Mouse (Mus musculus) layer of hippocampus, adult 9-10 months (tissue): ENCODE data around the gene Cry1.

Experiments used
- DNase-seq: peaks from one replicate; pipeline ENCODE4 v3.0.0; 2022; ENCODE audit warnings: low spot score

The Cry1 gene

DNA sequence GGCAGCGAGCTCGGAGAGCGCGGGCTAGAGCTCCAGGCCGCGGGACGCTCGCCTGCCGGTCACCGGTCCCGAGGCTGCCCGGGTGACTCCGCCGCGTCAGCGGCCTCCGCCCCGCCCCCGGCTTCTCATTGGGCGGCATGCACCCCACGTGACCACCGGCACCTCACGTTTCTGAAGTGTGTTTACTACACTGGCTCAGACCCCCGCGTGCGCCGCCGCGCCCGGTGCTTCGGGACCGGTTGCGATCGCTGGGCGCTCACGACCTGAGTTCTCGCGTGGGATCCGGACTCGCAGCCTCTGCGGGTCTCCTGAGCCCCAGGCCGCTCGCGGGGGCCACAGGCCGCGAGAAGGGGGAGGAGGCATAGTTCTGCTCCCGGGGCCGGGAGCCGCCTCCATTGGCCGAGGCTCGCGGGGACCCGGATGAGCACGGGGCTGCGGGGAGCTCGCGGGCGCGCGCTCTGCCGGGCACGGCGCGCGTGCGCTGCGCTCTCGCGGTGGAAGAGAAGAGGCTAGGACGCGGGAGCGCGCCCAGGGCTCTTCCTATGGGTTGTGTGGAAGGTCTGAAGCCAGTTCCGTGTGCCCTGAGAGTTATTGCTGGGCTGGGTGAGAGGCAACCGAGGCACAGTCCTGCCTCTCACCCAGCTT is at the start of gene Cry1:
TSS of gene Cry1 (minus strand) at position 101 of the 645 bp plus-strand sequence.
- peak; percentile 97 for DNase-seq

DNA sequence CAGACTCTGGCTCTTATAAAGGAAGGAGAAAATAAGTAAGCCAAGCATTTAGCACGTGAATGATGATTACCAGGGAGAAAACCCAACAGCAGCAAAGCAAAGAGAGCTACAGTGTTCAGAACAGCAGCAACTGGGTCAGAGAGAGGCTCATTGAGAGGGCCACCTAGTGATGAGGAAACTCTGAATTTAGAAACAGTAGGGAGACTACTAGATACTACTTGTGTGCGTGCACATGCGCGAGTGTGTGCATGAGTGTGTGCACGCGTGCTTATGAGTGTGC is 36.8 kb upstream of the Cry1 start:
- DNase-seq, result peak; percentile 26

DNA sequence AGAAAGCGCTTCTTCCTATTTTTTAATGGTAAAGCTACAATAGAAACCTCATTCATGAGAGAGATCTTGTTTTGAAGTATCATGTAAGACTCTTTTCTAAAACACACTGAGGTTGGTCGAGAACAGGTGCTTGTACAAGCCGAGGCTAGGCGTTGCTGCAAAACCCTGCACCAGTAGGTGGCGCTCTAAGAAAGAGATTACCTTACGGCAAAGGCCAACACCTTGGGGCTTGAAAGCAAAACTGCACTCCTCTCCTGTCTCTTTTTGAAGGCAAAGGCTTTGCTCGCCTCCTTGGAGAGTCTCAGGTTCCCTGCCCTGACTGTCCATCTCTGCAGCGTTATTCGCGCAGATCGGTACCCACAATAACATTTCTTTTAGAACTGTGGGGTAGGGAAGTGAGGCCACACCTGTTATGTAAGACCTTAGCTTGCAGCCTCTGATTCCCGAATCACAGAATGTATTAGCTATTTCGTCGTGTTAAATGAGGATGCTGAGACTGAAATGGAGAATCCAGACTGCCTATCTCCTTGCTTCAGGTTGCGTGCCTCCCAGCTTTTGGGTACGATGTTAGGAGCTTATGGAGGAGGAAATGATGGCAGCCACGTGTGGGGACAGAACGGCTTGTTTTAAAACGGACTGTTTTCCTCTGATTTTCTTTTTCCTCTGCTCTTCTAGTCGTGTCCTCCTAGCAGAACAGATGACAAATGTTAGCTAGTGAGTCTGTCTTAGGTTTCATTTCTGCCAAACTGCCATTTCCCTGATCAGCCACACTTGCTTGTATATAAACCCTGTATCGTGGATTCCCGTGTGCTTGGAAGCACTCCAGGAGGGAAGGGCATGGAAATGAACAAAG is 36.3 kb upstream of the Cry1 start:
- peak; percentile 91 for DNase-seq

DNA sequence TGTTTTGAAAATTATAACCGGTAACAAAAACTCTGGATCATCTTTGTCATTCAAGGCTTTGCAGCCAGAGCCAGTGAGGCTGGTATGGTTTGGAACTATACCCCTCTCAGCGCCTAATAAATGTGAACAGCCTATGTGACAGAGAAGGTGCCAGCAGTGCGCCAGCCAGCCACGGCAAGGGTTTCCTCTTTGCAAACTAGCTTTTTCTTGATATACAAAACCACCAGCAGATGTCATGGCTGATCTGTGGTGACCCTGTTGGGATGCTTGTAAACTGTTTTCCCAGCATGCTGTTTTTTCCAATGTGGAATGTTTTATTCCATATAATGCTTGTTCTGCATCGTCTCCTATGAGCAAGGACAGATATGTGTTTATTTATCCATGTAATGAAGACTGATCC is 30.0 kb upstream of the Cry1 start:
- DNase-seq, result no peak

DNA sequence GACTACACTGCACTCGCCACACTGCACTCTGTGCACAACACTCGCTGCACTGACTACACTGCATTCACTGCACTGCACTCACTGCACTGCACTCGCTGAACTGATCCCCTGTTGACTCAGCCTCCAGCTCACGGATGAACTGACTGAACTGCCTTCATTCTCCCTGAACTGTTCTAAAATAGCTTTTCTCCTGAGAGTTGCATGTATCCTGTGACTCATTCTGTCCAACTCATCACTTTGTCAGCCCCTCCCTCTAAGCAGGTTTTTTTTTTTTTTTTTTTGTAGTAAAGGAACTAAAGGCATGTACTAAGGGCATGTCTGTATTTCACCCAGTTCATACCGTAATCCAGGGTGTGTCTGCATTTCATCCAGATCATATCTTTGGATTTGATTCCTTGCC is 26.8 kb upstream of the Cry1 start:
- no peak for DNase-seq

DNA sequence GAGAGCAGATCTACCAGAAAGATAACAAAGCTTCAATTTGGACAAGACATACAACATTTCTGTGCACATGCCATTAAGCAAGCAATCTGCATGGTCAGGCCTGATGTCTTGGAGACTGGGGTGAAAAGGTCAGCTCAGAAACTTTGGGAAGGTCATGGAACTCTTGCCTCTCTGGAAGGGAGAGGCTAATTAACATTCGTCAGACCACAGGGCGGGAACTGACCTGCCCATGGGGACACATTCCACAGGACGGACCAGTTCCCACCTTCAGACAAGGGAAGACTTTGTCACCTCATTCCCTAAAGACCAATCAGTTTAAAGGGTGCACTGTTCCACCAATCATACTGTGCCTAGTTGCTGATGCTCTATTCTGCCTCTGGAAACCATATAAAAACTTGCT is 25.3 kb upstream of the Cry1 start:
- no peak for DNase-seq

DNA sequence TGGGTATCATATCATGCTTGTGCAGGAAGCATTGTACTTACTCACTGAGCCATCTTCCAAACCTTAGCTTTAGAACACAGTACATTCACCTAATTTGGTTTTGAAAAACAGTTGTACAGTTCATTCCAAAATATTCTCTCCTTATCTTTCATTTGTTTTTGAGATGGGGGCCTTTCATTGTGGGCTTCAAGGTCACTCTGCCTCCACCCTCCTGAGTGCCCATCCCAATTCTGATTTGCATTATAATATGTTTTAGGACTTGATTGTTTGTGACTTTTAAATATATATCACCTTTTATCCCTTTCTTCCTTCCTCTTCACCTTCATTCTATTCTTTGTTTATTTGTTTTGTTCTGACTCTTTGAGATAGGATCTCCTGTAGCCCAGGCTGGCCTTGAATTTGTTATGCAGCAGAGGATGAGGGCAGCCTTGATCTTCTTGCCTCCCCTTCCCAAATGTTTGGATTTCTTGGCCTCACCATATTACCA is 24.3 kb upstream of the Cry1 start:
- no peak for DNase-seq

DNA sequence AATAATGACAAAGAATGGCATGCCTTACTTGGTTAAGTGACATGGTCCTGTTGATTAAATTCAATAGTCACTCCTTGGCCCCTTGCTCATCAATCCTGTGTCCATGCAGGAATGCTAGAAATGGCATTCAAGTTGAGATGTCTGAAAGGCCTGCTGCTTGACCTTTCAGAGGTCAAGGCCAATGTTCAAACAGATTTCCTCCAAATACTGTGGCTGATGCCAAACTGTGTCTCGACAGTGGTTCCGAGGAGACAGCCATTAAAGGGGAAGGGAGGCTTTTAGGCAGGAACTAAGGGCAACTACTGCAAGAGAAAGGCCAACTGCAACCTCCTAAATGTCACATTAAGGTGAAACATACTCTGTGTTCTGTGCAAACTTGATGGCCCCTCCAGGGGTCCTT is 20.5 kb upstream of the Cry1 start:
- no peak for DNase-seq

DNA sequence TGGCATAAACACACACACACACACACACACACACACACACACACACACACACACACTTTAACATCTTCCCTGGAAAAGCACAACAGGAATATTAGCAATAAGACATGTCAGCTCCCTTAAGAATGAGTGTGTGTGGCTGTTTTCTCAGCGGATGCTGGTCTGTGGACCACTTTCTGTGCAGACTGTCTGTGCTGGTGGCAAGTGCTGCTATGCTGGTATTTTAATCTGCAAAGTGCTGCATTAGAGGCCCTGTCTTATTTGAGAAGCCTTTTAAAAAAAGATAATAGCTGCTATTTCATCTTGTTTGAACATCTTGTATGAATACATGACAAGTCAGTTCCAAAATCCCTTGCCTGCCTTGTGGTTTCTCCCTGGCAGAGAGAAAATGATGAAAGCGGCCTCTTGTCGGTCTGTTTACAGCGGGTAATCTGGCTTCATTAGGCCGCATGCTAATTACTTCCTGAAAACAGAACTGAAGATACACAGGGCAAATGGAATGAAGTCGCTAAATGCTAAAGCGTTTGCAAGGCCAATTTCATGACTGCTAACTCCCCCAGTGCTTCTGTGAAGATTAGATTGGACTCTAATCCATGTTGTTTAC is 19.5 kb upstream of the Cry1 start:
- no peak for DNase-seq

DNA sequence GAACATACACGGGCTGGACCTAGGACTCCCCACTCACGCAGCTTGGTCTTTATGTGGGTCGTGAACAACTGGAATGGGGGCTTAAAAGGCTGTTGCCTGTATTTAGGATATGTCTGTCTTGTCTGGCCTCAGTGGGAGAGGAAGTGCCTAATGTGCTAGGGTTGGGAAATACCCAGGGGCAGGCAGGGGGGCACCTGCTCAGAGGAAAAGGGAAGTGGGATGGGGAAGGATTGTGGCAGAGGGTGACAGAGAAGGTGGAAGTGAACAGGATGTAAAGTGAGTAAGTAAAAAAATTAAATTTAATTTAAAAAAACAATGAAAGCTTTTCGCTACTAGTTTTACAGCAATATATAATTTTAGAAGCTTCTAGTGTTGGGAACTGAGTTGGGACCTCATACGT is 9.7 kb upstream of the Cry1 start:
- DNase-seq, result no peak

DNA sequence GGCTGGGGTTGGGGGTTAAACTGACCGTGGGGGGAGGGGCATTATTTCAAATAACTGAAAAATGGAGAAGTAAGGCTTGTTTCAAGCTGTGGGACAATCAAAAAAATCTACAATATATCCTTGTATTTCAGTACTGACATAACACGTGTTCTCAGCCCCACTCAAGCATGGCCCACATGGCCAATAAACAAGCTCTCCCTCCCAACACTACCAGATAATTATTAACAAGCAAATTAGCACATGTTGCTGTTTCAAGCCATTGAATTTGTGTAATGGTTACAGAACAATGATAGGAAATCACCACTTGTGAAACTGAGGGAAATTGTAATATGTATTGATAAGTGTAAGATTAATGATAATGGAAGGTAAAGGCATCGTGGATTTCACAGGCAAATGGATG is 8.5 kb upstream of the Cry1 start:
- no peak for DNase-seq

DNA sequence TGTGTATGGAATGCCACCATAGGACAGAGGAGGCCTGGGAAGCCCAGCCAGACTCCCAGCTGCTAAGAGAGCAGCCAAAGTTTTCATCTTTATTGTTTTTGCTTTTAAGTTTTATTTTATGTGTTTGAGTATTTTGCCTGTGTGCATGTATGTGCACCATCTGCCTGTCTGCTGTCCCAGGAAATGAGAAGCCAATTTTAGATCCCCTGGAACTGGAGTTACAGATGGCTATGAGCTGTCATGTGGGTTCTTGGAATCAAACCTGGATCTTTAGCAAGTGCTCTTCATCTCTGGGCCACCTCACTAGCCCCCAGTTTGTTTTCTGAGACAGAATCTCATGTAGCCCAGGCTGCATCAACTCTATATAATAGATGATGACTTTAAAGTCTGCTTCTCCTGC is 5.8 kb upstream of the Cry1 start:
- no peak for DNase-seq

DNA sequence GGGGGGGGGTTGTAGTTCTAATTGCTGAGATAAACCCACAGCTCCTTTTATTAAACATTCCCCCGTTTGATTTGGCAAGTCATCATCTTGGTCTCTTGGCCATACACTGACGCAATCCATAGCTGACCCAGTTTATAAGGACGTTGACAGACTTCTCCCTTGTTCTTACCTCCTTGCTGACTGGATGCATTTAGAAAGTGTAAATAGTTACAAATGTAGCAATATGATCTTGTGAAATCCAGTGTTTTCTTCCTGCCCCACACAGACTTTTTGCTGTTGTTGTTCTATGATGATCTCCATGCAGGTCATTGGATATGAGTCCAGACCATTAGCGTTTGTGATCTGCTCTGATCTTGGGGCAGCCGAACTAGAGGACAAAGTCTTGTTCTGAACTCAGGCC is 5.1 kb upstream of the Cry1 start:
- no peak for DNase-seq

DNA sequence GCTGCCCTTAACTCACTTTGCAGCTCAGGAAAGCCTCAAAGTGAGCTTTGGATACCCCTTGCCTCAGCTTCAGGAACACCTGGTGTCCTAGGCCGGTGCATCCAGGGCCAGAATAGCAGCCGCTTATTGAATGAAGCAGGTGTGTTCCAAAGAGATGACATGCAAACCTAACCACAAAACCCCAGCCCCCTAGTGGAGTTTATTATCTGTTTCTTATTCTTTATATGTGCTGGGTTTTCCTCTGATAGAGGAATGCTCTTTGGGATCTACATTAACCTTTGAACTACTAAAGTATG is 1.6 kb upstream of the Cry1 start:
- DNase-seq, result no peak

DNA sequence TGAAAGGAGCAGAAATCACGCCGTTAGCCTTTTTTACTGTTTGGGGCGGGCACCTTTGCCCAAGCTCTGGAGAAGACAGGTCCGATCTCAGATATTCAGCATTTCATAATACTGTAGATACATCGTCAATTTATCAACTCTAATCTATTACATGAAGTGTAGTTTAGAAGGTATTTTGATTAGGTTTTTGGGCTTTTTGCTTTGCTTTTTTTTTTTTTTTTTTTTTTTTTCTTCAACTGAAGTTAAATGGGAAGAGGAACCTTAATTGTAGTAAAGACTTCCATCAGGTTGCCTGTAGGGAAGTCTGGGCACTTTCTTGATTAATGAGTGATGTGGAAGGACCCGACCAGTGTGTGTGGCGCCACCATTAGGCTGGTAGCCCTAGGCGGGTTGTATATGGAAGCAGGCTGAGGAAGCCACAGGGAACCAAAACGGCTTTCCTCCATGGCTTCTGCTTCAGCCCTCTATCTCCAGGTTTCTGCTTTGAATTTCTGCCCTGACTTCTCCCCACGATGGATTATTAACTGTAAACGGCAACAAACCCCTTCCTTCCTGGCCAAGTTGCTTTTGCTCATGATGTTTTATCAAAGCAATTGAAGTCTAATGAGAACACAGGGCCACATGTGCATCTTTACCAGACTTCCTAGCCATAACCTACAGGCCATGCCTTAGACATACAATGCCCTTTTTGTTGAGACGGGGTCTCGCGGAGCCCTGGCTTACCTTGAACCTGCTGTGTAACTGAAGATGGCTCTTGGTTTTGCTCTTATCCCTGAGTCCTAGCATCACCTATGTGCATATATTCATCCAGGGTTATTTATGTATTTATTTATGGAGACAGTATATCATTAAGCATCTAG is 1.0 kb upstream of the Cry1 start:
- no peak for DNase-seq

DNA sequence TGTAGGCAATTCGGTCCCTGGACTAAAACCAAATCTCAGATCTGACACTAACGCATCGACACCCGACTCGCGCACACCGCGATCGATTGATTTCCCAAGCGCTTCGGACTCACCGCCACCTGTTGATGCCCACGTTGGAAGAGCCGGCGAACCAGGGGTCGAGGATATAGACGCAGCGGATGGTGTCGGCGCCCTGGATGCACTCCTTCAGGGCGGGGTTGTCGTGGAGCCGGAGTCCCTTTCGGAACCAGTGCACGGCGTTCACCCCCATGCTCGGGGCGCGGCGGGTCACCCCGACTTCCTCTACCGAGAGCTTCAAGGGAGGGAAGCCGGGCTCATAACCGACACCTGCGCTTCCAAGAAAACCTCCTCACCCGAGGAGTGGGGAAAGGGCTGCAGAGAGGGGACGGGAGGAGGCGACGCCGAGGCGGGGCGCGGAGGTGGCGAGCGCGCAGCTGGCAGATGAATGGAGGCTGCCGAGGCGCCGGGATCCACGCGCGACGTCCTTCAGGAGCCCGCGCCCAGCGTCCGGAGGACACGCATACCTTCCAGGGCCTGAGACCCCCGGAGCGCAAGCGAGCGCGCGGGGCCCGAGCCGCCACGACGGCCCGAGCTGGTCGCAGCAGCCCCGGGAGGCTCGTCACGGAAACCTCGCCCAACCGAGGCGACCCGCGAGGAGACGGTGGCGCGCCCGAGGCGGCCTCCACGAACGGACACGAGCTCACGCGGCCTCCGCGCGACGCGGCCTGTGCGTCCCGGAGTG is 482 bp downstream of the Cry1 start:
- no peak for DNase-seq

DNA sequence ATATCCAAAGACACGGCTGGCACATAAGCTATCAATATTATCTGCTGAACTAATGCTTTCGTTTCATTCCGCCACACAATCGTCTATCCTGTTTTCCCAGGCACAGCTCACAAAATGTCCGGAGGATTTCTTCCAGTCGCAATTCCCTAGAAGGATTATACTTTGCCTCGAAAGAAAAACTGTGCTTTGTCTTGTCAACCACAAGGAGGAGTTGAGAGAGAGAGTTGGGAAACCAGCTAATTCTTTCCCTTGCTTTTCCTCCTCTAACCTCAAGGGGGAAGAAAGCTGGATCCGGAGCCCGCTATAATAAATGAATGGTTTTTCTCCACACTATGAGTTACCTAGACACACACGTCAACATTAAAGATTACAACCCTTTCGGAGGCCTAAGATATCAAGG is 1.2 kb downstream of the Cry1 start:
- DNase-seq, result no peak

DNA sequence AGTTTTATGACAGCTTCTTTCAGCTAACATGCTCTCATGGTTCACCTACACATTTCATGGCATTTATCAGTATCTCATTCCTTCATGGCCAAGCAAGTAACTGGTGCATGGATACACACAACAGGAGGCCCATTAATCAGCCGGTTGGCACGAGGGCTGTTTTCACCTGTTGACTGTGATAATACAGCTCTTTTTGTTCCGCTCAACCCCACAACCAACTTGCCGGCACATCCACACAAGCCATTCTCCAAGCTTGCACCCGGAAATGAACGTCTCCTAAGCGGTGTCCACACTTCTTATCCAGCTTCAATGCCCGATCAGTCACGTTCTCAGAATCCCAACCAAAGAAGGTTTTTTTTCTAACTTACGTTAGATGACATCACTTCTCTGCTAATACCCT is 2.1 kb downstream of the Cry1 start:
- DNase-seq, result no peak

DNA sequence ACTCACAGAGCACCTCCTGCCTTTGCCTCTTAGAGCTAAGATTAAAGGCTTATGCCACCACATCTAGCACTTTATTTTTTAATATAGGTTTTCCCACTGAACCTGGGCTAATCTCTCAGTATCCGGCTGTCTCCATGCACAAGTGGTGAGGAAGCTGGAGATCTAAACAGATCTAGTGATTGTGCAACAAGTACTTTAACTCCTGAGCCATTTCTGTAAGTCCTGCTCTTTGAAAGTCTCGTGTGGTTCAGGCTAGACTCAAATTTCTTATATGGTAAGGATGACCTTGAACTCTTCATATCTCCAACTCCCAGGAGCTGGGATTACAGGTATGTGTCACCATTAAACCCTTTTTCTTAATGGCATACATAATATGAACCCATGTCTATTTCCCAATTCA is 8.2 kb downstream of the Cry1 start:
- DNase-seq, result no peak

DNA sequence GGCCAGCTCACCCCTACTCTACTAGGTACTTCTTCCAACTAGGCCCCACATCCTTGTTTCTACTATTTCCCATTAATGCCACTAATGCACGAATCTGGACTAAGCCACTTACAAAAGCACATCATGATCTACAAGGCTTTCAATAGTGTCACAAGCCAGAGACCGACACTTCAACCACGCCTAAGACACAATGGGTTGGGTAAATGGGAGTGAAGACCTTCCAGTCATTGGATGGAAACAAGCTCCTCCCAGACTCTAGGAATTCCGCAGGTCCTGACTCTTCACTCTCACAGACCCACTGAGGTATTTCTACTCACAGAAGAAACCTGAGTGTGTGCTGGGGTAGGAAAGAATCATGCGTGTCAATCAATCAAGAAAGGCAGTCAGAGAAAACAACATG is 19.6 kb downstream of the Cry1 start:
- DNase-seq, result no peak

DNA sequence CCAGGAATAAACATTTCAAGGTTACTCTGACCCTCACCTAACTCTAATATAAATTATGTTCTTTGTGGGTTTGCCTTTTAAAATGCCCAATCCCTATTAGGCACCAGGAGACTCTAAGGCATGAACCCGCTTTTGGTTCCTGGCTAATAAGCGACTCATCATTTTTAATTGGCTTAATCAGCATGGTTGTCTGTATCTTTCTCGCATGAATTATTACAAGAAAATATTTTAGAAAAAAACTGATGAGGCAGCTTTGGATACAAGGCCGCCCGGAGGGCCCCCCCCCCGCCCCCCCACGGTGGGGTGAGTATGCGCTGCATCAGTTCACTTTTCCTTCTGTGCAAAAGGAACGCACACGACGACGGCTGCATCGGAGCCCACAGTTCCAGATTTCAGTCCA is 20.1 kb downstream of the Cry1 start:
- DNase-seq, result no peak

DNA sequence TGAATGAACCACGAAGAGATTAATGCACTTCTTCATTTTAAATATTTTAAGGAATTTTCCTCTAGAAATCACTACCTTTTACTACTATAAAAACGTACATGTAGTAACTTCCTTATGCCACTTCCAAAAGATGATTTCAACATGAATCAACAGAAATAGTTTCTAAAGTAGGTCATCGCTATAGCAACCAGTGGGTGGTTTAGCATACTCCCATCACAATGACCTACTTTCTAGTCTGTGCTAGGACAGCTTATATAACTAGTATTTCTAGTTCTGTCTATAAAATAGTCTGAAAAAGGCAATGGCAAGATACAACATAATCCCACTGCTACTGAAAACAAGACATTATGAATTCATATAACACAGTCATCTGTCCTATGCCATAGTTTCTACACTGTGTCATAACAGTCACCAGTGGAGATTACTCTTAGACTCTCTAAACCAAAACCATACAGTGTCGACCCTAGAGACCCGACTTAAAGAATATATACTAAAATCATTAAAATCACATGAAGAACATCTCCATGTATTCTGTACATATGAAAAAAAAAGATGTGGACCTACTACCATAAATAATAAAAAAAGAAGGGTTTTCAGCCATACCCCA is 23.0 kb downstream of the Cry1 start:
- no peak for DNase-seq
